Mouse (Mus musculus) C2C12 (cell line): Measurements from ENCODE around the gene Calcoco2.

Experiments used
- CEBPB ChIP-seq: IDR thresholded peaks from one replicate; pipeline ENCODE4 v1.6.1; 2011; ENCODE audit warnings: low read depth, mild to moderate bottlenecking, control low read depth, moderate library complexity
- CTCF ChIP-seq: IDR thresholded peaks from one replicate; pipeline ENCODE4 v1.5.1; 2011; ENCODE audit not compliant: control insufficient read depth, insufficient read depth, insufficient read length
- MAX ChIP-seq: IDR thresholded peaks from one replicate; pipeline ENCODE4 v1.6.1; 2011; ENCODE audit warnings: mild to moderate bottlenecking, control low read depth
- MYOD1 ChIP-seq: IDR thresholded peaks from one replicate; pipeline ENCODE4 v1.6.1; 2011; ENCODE audit warnings: low read depth; ENCODE audit not compliant: control insufficient read depth, insufficient read length
- MYOG ChIP-seq: IDR thresholded peaks from one replicate; pipeline ENCODE4 v1.6.1; 2011; ENCODE audit not compliant: control insufficient read depth, insufficient read length; ENCODE audit errors: extremely low read depth
- USF1 ChIP-seq: IDR thresholded peaks from one replicate; pipeline ENCODE4 v1.6.1; 2011; ENCODE audit warnings: low read depth, mild to moderate bottlenecking, control low read depth, moderate library complexity

GRCm38 (mm10) chr11:96076221-96077105 is 35.3 kb downstream of the Calcoco2 start:
- no peak for TF ChIP-seq MYOG
- TF ChIP-seq CTCF: no peak
- no peak for TF ChIP-seq CEBPB
- no peak for TF ChIP-seq USF1
- no peak for TF ChIP-seq MAX
- no peak for TF ChIP-seq MYOD1
